Mouse (Mus musculus): ENCODE measurements at regions not wholly inside any gene's neighbourhood (a gene's known extent, or its start where the extent isn't known, plus 50 kb on each side); places are given as distances from the start of the nearest gene placed in this dataset.

DNA sequence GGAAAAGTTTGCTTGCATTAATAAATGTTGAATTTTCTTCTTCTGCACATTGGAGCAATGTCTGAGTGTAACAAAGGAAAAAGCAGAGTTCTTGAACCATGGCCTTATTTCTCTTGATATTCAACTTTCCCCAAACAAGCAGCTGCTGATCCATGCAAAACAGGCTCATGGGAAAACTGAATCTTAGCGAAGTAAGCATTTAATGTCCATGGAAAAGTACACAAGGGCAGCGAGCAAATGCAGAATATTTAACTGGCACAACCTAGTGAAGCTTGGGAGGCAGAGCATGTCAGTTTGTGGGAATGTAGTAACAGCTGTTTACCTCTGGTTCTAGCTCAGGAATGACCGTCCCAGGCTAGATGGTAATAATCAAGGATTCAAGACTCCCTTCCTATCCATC, 766.7 kb downstream of the Nr2f2 start:
- TF ChIP-seq CTCF (IDR thresholded peaks at IDR 0.05; ENCODE audit: low read depth, low read length) = no peak
- no peak for TF ChIP-seq POLR2A (IDR thresholded peaks at IDR 0.05; ENCODE audit: extremely low read depth, insufficient read depth, low read length)

Measured in liver, adult 2 months (tissue).